Mouse (Mus musculus) adrenal gland, adult 2 months (tissue): Measurements from ENCODE around the gene Lrig3. TPM values are rescaled to one million over a fixed set of nuclear protein-coding genes. Genes with fewer than 3 reads are reported as not detected.
A peak's percentile ranks its signal among the peaks of the same experiment; 100 is the strongest.

Experiments
- DNase-seq: peaks from one replicate; pipeline ENCODE4 v3.0.0; 2021
- polyA plus RNA-seq: library from polyadenylated mRNA; depleted of rRNA; stranded (reverse); fragments of >200 nt; gene quantifications from 2 replicates; pipeline ENCODE4 v1.2.3, GENCODE M21; 2012
- total RNA-seq, 2 experiments: library from RNA; stranded (reverse); gene quantifications; 2 replicates each; pipeline ENCODE4 v1.2.3; 2021

Gene Lrig3
- total and polyA plus RNA-seq, 3 experiments = 3.6 to 5.8 (median 4.2) TPM

GRCm38 (mm10) chr10:125964709-125965108 lies 1.3 kb upstream of the Lrig3 start:
- DNase-seq = no peak

DNA sequence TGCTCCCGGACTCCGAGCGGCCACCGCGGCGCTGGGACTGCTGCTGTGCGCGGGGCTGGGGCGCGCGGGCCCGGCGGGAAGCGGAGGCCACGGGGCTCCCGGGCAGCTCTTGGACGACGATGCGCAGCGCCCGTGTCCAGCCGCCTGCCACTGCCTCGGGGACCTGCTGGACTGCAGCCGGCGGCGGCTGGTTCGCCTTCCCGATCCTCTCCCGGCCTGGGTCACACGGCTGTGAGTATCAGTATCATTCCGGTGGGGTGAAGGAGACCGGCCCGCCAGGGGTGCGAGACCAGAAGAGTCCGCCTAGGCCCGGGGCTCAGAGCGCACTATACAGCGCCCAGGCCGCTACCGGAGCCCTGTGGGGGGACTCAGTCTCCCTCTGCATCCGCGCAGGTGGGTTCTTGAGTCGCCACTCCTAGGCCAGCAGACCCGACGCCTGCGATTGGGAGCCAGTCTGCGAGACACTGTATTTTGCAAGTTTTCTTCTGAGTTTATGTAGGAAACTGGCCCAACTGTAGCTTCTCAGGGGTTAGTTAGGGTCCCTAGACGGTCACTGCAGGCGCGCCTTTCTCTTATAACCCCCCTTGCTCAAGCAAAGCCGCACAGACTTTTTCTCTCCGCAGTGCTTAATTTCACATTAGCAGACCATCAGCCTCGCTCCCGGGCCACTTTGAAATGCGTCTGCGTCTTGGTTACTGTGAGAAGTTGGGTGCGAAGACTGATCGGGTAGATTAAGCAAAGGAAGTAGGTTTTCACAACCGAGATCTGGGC lies 698 bp downstream of the Lrig3 start:
- no peak for DNase-seq

- no peak for DNase-seq
These were observed 1.6 kb downstream of the Lrig3 start for GRCm38 (mm10) chr10:125967436-125968160.

DNA sequence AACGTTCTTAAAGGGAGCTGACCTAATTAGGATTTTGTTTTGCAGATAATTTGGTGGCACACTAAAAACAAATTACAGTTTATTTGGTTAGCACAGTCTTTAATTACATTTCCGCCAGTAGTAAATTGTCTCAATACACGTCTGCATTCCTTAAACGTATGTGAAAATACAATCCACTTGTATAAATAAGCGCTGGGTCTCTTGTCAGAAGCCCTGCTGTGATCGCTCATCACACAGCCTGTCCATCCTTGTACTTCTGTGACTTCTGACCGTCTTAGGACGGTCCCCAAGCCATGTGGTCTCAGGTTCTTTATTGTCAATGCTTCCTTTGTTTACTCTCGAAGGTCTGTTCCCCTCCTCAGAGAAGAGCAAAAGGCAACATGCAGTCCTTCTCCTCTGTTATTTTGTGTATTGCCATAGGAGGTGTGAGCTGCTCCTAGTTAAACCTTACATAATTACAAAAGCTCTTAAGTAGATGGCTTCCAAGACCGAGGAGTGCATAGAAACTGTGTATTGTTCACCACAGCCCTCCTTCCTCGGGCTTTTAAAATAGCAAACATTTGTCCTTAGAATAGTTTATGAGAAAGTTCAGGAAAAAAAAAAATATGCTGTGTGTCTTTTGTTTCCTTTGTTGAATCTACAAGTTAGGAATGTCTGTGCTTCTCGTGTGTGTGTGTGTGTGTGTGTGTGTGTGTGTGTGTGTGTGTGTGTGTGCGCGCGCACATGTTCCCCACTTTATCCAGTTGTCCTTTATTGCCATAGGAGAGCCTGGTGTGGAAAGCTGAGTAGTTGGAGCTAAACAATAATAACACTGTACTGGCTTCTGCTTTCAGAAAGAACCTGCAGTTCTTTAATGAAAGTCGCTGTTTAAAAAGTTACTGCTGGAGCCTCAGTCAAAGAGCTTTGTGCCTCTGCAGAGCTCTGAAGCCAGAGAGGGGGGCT lies 2.5 kb downstream of the Lrig3 start:
- no peak for DNase-seq

DNA sequence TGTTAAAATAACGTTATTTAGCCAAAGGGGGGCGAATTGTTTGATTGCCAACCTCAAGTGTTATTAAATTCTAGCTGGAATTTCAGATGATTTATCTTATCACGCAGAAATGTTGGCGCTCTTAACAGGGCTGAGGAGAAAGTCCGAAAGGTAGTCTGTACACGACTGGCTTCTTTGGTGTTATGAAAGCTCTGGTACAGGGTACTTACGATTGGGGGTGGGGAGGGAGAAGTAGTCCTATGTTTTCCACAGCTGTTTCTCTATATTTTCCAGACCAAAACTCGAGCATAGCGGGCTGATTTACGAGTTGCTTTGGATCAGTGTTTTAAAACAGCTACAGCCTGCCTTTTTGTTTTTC lies 3.1 kb downstream of the Lrig3 start:
- DNase-seq = no peak

- no peak for DNase-seq
These were observed 4.1 kb downstream of the Lrig3 start for GRCm38 (mm10) chr10:125970031-125970430.

DNA sequence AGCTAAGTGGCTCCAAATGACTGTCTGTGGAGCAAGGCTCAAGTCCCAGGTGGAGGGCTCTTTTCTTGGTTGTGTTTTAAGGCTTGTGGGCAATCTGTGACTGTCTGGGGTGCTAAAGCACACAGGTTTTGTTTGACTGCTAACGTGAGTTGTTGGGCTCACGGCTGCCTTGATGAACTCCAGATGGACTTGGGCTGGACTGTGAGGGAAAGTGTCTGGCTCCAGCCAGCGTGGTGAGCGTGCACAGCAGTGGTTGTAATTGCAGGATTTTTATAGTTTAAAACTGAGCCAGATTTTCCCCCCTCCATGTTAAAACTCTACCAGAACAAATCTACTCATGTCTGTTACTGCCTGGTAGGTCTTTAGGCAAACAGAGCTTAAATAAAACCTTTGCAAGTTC lies 4.5 kb downstream of the Lrig3 start:
- DNase-seq = no peak

DNA sequence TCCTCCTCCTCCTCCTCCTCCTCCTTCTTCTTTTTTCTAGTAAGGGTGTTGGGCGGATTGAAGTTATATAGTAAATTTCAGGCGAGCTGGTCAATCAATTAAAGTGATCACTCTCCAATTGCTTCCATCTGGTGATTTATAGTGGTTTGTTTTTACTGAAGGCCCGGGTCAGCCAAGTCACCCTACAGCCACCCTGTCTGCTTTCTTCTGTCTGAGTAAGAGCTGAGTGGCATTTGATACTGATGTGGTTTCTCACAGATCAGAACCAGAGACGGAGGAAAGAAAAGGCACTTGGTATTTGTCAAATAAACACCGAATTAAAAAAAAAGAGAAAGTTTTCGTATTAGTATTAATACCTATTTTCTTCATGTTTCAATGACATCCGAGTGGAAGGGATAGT lies 7.8 kb downstream of the Lrig3 start:
- no peak for DNase-seq

- DNase-seq = no peak
These were observed 16.0 kb downstream of the Lrig3 start for GRCm38 (mm10) chr10:125981938-125982337.

GRCm38 (mm10) chr10:125984473-125985035 lies 18.6 kb downstream of the Lrig3 start:
- DNase-seq = no peak

GRCm38 (mm10) chr10:125985795-125986194 lies 19.8 kb downstream of the Lrig3 start:
- DNase-seq = no peak

GRCm38 (mm10) chr10:125986443-125986842 lies 20.5 kb downstream of the Lrig3 start:
- DNase-seq = no peak

GRCm38 (mm10) chr10:125987307-125987706 lies 21.3 kb downstream of the Lrig3 start:
- no peak for DNase-seq

DNA sequence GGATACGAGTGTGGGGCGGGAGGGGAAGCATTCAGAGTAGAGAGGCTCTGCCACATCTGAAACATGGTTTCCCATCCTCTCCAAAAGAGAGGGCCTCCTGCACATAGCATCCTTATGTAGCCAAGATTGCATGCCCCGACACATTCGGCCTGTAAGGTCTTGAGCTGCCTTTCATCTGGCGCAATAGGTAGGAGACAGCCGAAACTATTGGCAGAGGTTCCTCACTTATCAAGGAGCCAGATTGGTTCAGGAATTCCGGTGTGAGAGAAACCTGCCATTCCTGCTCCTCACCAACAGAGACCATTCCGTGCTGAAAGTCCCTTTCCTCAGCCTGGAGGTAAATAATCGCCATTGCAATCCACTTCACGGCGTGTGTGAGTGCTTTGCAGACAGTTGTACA lies 22.1 kb downstream of the Lrig3 start:
- no peak for DNase-seq

DNA sequence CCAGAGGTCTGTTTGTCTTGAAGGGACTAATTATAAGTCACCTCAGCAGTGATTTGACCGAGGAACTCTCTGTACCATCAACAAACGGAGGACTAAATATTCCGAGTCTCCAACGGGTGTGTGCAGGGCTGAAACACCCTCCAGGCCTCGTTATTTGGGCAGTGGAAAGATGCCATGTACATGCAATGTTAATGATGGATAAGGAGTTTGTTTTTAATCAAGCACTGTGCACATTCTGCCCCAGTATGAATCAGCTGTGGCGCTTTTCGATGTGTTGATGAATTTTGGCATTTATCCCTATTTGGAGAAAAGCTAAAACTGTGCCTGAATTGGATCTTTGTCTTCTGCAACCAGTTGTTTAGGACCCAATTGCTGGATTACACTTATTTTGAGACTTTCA lies 23.9 kb downstream of the Lrig3 start:
- DNase-seq = no peak

DNA sequence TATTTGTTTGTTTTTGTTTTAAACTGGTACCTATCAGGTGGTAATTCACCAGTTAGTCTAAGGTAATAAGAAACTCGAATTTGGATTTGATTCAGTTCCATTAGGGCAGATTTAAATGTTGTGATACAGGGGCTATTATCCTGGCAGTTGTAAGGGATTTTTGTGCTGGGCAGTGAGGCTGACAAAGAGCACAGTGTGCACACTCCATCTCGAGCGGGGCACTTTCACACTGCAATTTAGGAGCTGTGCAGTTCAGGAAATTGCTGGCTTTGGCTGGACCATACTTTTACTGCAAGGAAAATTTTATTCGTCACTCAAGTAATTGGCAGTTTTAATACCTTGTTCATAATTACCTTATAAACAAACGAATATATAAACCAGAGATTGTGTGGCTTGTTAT lies 24.4 kb downstream of the Lrig3 start:
- DNase-seq = no peak

- no peak for DNase-seq
These were observed 25.9 kb downstream of the Lrig3 start for GRCm38 (mm10) chr10:125991819-125992218.

DNA sequence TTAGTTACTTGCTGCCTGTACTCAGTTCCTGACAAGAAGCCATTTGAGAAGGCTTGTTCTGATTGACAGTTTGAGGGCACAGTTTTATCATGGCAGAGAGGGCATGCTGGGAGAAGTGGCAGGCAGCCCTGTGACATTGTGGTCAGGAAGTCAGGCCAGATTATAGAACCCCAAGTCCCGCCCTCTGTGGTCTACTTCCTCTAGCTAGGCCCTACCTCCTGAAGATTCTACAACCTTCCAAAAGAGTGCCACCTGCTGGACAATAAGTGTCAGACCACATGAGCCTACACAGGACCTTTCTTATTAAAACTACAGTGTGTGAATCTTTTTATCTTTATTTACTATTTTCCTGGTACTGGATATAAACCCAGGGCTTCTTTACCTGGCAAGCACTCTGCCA lies 28.9 kb downstream of the Lrig3 start:
- DNase-seq = peak; percentile 30

- no peak for DNase-seq
These were observed 29.7 kb downstream of the Lrig3 start for GRCm38 (mm10) chr10:125995701-125996100.

DNA sequence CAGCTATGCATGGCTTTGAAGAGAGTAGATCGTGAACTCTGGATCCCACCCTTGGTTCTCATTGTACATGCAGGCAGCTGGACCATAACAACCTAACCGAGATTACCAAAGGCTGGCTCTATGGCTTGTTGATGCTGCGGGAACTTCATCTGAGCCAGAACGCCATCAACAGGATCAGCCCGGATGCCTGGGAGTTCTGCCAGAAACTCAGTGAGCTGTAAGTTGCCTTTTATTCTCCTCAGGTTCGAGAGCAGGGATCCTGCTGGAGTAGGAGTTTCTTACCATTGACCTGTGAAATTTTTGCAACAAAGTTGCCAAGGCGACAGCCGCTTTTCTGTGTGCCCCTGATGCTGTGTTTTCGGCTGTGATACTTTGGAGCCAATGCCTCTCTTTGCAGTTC lies 31.0 kb downstream of the Lrig3 start:
- no peak for DNase-seq

- DNase-seq = no peak
These were observed 33.6 kb downstream of the Lrig3 start for GRCm38 (mm10) chr10:125999561-125999960.

GRCm38 (mm10) chr10:126000861-126001390 lies 35.0 kb downstream of the Lrig3 start:
- DNase-seq = no peak
